Mouse (Mus musculus) MEL (cell line): ENCODE data around the gene Vmn1r20. TPM values are rescaled to one million over a fixed set of nuclear protein-coding genes. Genes with fewer than 3 reads are reported as not detected.
"Not testable (repeated sequence)": the region's sequence is repeated elsewhere in the genome, so short reads cannot be mapped to it uniquely, and the experiment has no call there.

Experiments
- DNase-seq: peaks from one replicate; pipeline ENCODE4 v3.0.0; 2011; ENCODE audit warnings: low read depth, low spot score
- H3K27ac ChIP-seq: 2 replicates; pipeline ENCODE4 v1.5.1; 2012; ENCODE audit warnings: low read depth, mild to moderate bottlenecking, control low read depth, low read length, moderate library complexity; ENCODE audit not compliant: control insufficient read depth
- H3K27me3 ChIP-seq, 2 experiments: fragments of 150-350 bp in 1 of 2; sonication (generic) in 1 of 2; 2 replicates each; pipeline ENCODE4 v1.6.1; 2012; ENCODE audit warnings: low read length in 2 of 2, mild to moderate bottlenecking in 2 of 2, improper control_type of control experiment in 1 of 2, moderate library complexity in 1 of 2; ENCODE audit not compliant: insufficient read depth in 2 of 2, control insufficient read depth in 1 of 2
- H3K36me3 ChIP-seq, 2 experiments: 2 replicates each; pipeline ENCODE4 v1.6.1; 2012 to 2014; ENCODE audit warnings: low read length in 2 of 2, improper control_type of control experiment in 1 of 2, inconsistent platforms in 1 of 2, mild to moderate bottlenecking in 1 of 2; ENCODE audit not compliant: insufficient read depth in 2 of 2, control insufficient read depth in 1 of 2
- H3K4me1 ChIP-seq, 2 experiments: fragments of 150-350 bp in 1 of 2; sonication (generic) in 1 of 2; 2 replicates each; pipeline ENCODE4 v1.6.1; 2012; ENCODE audit warnings: low read length in 2 of 2, improper control_type of control experiment in 1 of 2, mild to moderate bottlenecking in 1 of 2; ENCODE audit not compliant: insufficient read depth in 2 of 2, control insufficient read depth in 1 of 2
- H3K4me3 ChIP-seq, 2 experiments: fragments of 150-350 bp in 1 of 2; sonication (generic) in 1 of 2; 2 replicates each; pipeline ENCODE4 v1.5.1; 2012; ENCODE audit warnings: low read depth in 2 of 2, low read length in 2 of 2, mild to moderate bottlenecking in 2 of 2, moderate library complexity in 2 of 2, control low read depth in 1 of 2, improper control_type of control experiment in 1 of 2; ENCODE audit not compliant: control insufficient read depth in 1 of 2, insufficient read depth in 1 of 2
- H3K79me2 ChIP-seq: 2 replicates; pipeline ENCODE4 v1.6.1; 2012; ENCODE audit warnings: mild to moderate bottlenecking, low read length, moderate library complexity; ENCODE audit not compliant: control insufficient read depth, poor library complexity, insufficient read depth
- H3K9ac ChIP-seq: 2 replicates; pipeline ENCODE4 v1.6.1; 2012; ENCODE audit warnings: low read depth, mild to moderate bottlenecking, control low read depth, low read length, moderate library complexity; ENCODE audit not compliant: control insufficient read depth, poor library complexity, severe bottlenecking
- H3K9me3 ChIP-seq: fragments of 150-350 bp; sonication (generic); replicated peaks from 2 replicates; pipeline ENCODE4 v1.6.1; 2012; ENCODE audit warnings: mild to moderate bottlenecking, low read length, improper control_type of control experiment, moderate library complexity; ENCODE audit not compliant: insufficient read depth
- CHD2 ChIP-seq: IDR thresholded peaks from 2 replicates; pipeline ENCODE4 v1.6.1; 2011; ENCODE audit warnings: low read length, improper control_type of control experiment
- CTCF ChIP-seq, 3 experiments: IDR thresholded peaks in 2 of 3; conservative IDR thresholded peaks in 1 of 3; 2 replicates each; pipeline ENCODE4 v1.5.1; 2011 to 2012; ENCODE audit warnings: low read length in 3 of 3, low read depth in 2 of 3, mild to moderate bottlenecking in 2 of 3, improper control_type of control experiment in 1 of 3, inconsistent platforms in 1 of 3, mixed read lengths in 1 of 3, moderate library complexity in 1 of 3; ENCODE audit not compliant: control insufficient read depth in 1 of 3, insufficient read depth in 1 of 3, poor library complexity in 1 of 3, severe bottlenecking in 1 of 3
- RAD21 ChIP-seq: IDR thresholded peaks from 2 replicates; pipeline ENCODE4 v1.6.1; 2011; ENCODE audit warnings: mild to moderate bottlenecking, low read depth, low read length, improper control_type of control experiment
- SMC3 ChIP-seq: IDR thresholded peaks from 2 replicates; pipeline ENCODE4 v1.6.1; 2011; ENCODE audit warnings: low read depth, low read length, improper control_type of control experiment
- ZC3H11A ChIP-seq: IDR thresholded peaks from 2 replicates; pipeline ENCODE4 v1.6.1; 2012; ENCODE audit warnings: low read depth, mild to moderate bottlenecking, inconsistent platforms, low read length, improper control_type of control experiment
- polyA plus RNA-seq, 2 experiments: library from polyadenylated mRNA; stranded (reverse) in 1 of 2; unstranded in 1 of 2; fragments of >175 nt in 1 of 2; fragments of >200 nt in 1 of 2; gene quantifications; 2 replicates each; pipeline versions ENCODE4 v1.2.1 to v1.2.4; 2012; ENCODE audit warnings: low replicate concordance in 2 of 2, low read depth in 1 of 2; ENCODE audit not compliant: insufficient read length in 2 of 2, insufficient read depth in 1 of 2, missing spikeins in 1 of 2
- total RNA-seq: library from RNA; depleted of rRNA; stranded (reverse); fragments of 300-350 nt; gene quantifications from 2 replicates; pipeline ENCODE4 v1.2.3, GENCODE M21; 2012; rRNA removed

The Vmn1r20 gene
- total and polyA plus RNA-seq, 3 experiments, result not detected

DNA sequence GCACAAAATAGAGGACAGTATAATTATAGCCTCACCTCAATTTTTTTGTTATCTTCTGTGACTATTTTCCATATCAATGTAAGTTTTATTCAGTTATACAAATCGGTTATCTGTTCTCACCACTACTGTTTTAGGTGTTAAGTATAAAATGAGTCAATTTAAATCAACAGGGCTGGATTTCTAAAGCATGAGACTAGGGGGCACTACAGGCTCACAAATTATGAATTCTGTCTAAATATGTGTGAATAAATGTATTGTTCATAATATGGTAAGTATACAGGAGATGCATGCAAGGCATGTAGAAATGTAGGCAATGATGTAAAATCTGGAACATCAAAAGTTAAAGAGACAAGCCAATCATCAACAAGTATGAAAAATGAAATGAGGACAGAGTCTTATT lies 2.5 kb downstream of the Vmn1r20 start:
- no peaks in the 10 kb centered on the region for H3K36me3 ChIP-seq
- no peaks in the 10 kb centered on the region for H3K79me2 ChIP-seq
- H3K9me3 ChIP-seq, result no peaks in the 10 kb centered on the region
- no peak overlapping the region for H3K4me3 ChIP-seq
- H3K27ac ChIP-seq, result no peak overlapping the region
- peak; percentile 65 for TF ChIP-seq RAD21
- TF ChIP-seq SMC3, result peak; percentile 56
- TF ChIP-seq CTCF (IDR thresholded peaks at IDR 0.05 in 2 of 3, conservative IDR thresholded peaks at IDR 0.05 in 1 of 3; ENCODE audit: control insufficient read depth in 1 of 3, insufficient read depth in 1 of 3, low read depth in 2 of 3, low read length in 3 of 3, poor library complexity in 1 of 3, severe bottlenecking in 1 of 3), result peak in 1 of 3 experiments; percentile 50; a peak in 2 of 6 replicates
- TF ChIP-seq ZC3H11A, result peak; percentile 47
- TF ChIP-seq CHD2, result no peak
- DNase-seq, result peak; percentile 22
- H3K9ac ChIP-seq, result no peak overlapping the region
- no peaks in the 10 kb centered on the region for H3K4me1 ChIP-seq
- no peaks in the 10 kb centered on the region for H3K27me3 ChIP-seq

- not testable (repeated sequence) for DNase-seq, H3K4me3 ChIP-seq, H3K9ac ChIP-seq, H3K79me2 ChIP-seq, H3K9me3 ChIP-seq, H3K27ac ChIP-seq, H3K27me3 ChIP-seq, H3K4me1 ChIP-seq, H3K36me3 ChIP-seq
Observed at GRCm38 (mm10) chr6:57468161-57468560, 39.4 kb downstream of the Vmn1r20 start.

Other genes starting within 250 kb of the Vmn1r20 start
- gene Vmn1r13, start 225.6 kb upstream of the Vmn1r20 start, total RNA-seq, result not detected in 2 replicates
- under 1 TPM in 1 of 2 experiments, not detected in 1; 0.06 TPM for gene Vmn1r13, start 225.6 kb upstream of the Vmn1r20 start, polyA plus RNA-seq
- not detected in 2 replicates for gene Vmn1r14, start 197.2 kb upstream of the Vmn1r20 start, total RNA-seq
- gene Vmn1r14, start 197.2 kb upstream of the Vmn1r20 start, polyA plus RNA-seq, result not detected
- gene Vmn1r15, start 171.0 kb upstream of the Vmn1r20 start, total RNA-seq, result not detected in 2 replicates
- gene Vmn1r15, start 171.0 kb upstream of the Vmn1r20 start, polyA plus RNA-seq, result under 1 TPM in 1 of 2 experiments, not detected in 1; 0.77 TPM
- gene Vmn1r16, start 99.4 kb upstream of the Vmn1r20 start, total RNA-seq, result not detected in 2 replicates
- not detected for gene Vmn1r16, start 99.4 kb upstream of the Vmn1r20 start, polyA plus RNA-seq
- not detected in 2 replicates for gene Vmn1r17, start 65.2 kb upstream of the Vmn1r20 start, total RNA-seq
- gene Vmn1r17, start 65.2 kb upstream of the Vmn1r20 start, polyA plus RNA-seq, result not detected
- not detected in 2 replicates for gene Vmn1r18, start 33.1 kb upstream of the Vmn1r20 start, total RNA-seq
- under 1 TPM in 1 of 2 experiments, not detected in 1; under 0.01 TPM for gene Vmn1r18, start 33.1 kb upstream of the Vmn1r20 start, polyA plus RNA-seq
- gene Vmn1r19, start 25.1 kb upstream of the Vmn1r20 start, total RNA-seq, result not detected in 2 replicates
- not detected for gene Vmn1r19, start 25.1 kb upstream of the Vmn1r20 start, polyA plus RNA-seq
- gene Ppm1k, start 106.5 kb downstream of the Vmn1r20 start, total RNA-seq, result 1.5 and 2.1 TPM in 2 replicates
- 1 to 10 TPM in 1 of 2 experiments, not detected in 1; 1.3 TPM for gene Ppm1k, start 106.5 kb downstream of the Vmn1r20 start, polyA plus RNA-seq
- 2.0 and 2.4 TPM in 2 replicates for gene Herc6, start 152.1 kb downstream of the Vmn1r20 start, total RNA-seq
- gene Herc6, start 152.1 kb downstream of the Vmn1r20 start, polyA plus RNA-seq, result 1 to 10 TPM in 1 of 2 experiments, not detected in 1; 5.1 TPM